Mouse (Mus musculus) inflammation-experienced regulatory T-cells (primary cell): Measurements from ENCODE around the gene Rbm39. TPM values are rescaled to one million over a fixed set of nuclear protein-coding genes. Genes with fewer than 3 reads are reported as not detected.

ENCODE experiments used
- polyA plus RNA-seq, 2 experiments: library from polyadenylated mRNA; unstranded; fragments of 100-300 nt; shearing (Covaris generic); gene quantifications; one replicate each; pipeline ENCODE4 v1.2.1; 2017

The Rbm39 gene
- polyA plus RNA-seq: 1,000 to 10,000 TPM in 1 of 2 experiments, 100 to 1,000 TPM in 1; 900 to 1,062 TPM

GRCm38 (mm10) chr2:156180094-156180821 lies at the start of gene Rbm39:
Rbm39 (minus strand) TSS chr2:156180238.

DNA sequence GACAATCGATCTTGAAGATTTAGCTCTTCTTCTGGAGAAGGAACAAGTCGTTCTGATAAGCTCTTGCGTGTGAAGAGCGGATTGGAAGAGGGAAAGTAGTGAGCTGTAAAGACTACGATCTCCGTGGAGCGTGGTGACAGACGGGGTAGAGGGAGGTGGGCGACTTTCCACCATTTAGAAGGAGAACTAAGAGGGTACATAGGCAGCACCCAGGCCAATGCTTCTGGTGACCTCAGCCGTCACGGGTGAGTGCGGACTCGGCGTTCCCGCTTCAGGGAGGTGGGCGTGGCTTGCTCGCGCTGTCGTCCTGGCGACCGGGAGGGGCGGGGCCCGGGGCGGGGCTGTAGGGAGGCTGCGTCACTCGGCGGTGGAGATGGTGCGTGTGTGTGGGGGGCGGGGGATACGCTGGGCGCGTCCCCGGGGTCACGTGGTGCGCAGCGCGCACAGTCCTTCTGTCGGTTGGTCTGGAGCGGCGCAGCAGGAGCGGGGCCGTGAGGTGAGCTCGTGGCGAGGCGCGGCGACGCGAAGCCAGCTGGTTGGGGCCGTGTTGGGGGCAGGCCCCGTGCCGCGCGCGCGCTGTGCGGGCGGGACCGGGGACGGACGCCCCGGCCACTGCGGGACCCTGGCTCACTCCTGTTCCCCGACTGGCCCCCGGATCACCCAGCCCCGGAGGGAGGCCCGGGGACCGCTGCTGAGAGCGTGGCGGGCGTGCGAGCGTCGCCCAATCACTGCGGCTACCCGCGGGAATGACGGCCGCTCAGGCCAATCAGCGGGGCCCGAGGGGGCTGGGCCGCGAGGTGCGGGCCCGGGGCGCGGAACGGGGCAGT lies 16.5 kb upstream of the Rbm39 start, which contains the start of gene Phf20:
TSS of gene Phf20 (plus strand) at position 165 of the 827 bp plus-strand sequence.

DNA sequence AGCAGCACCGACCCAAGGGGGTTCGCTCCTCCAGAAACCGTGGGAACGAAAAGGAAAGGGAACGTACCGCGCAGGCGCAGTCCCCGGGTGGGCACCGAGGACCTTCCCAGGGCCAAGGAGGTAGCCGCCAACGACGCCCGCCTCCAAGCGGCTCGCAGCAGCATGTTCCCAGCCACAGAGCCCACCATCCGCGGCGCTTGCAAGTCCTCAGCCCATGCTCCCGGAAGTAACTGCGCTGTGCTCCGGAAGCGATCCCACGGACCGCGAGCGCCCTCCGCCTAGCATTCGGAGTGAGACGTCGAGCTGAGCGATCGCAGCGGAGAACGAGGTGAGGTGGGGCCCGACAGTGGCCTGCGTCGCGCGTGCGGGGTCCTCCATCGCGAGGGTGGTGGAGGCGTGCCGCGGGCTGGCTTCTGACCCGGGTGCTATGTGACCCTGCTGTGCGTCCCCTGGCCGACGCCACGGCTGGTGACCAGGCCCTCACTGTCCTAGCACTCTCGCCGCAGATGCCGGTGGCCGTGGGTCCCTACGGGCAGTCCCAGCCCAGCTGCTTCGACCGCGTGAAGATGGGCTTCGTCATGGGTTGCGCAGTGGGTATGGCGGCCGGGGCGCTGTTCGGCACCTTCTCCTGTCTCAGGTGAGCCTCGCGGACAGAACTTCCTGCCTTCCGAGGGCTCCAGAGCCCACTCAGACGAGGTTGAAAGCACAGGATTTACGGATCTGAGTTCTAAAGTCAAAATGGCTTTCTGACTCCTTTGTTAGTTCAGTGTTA lies 35.9 kb downstream of the Rbm39 start, which contains the start of the genes Romo1 and Nfs1:
TSS of gene Romo1 (plus strand) at position 87 of the 772 bp plus-strand sequence.
TSS of gene Nfs1 (minus strand) at position 234 of the 772 bp plus-strand sequence.

DNA sequence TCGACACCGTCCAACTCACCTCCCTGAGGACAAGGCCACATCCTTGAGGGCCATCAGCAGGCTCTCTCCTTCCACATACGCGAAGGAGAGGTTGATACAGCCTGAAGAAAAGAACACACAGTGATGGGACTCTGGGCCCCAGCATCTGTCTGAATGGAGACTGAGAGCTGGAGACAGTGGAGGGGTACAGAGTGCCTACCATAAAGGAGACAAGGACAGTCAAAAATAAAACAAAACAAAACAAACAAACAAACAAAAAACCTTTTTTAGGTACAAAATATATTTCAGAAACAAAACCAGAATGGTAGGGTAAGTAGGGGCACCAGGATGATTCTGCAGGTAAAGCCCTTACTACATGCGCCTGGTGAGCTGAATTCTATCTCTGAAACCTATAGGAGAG lies 53.0 kb downstream of the Rbm39 start, which contains the start of gene Gm28036:
TSS of gene Gm28036 (minus strand) at position 101 of the 400 bp plus-strand sequence.

DNA sequence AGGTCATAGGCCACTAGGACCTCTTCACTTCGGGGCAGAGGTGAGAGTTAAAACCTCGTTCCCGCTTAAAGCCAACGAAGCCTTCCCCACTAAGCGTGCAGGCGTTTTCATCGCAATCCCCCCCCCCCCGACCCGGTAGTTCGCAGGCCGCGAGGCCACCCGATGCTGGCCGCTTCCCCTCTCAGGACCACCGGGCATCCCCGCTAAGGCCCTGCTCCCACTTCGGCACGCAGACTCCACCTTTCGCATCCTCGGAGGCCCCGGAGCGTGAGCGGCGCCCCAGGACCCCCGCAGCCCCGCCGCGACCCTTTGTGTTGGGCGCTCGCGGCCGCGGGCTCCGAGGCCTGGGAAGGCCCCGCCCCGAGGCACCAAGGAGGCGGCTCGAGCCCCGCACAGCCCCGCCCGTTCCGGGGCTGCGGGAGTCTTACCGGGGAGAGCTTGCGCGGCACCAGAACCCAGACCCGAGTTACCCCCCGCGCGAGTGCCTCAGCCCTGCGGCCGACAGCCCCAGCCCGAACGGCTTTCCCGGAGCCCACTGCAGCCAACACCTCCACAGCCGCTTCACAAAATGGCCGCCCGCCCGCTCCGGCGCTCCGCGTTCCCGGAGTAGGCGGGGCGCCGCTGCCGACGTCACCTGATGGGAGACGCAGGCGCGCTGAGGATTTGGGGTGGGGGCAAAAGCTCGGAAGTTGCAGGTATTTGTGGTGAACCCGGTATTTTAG lies 68.5 kb downstream of the Rbm39 start, which contains the start of the genes Cpne1 and Rbm12:
TSS of gene Cpne1 (minus strand) at position 608 of the 722 bp plus-strand sequence.
TSS of gene Rbm12 (minus strand) at position 621 of the 722 bp plus-strand sequence.

Other genes starting within 250 kb of the Rbm39 start
- gene Uqcc1, start 249.9 kb downstream of the Rbm39 start, polyA plus RNA-seq: 10 to 100 TPM; 38.5 to 64.3 TPM
- under 1 TPM in 1 of 2 experiments, not detected in 1; 0.94 TPM for gene Gm15557, start 239.5 kb downstream of the Rbm39 start, polyA plus RNA-seq
- under 1 TPM; 0.32 to 0.46 TPM for gene Gdf5, start 234.9 kb downstream of the Rbm39 start, polyA plus RNA-seq
- 10 to 100 TPM; 35.7 to 42.2 TPM for gene Cep250, start 223.8 kb downstream of the Rbm39 start, polyA plus RNA-seq
- 1 to 10 TPM in 1 of 2 experiments, under 1 TPM in 1; 0.62 to 1.6 TPM for gene 6430550D23Rik, start 172.3 kb downstream of the Rbm39 start, polyA plus RNA-seq
- gene Ergic3, start 172.2 kb downstream of the Rbm39 start, polyA plus RNA-seq: 100 to 1,000 TPM; 145 to 152 TPM
- 1 to 10 TPM in 1 of 2 experiments, not detected in 1; 1.2 TPM for gene Fer1l4, start 127.3 kb downstream of the Rbm39 start, polyA plus RNA-seq
- under 1 TPM in 1 of 2 experiments, not detected in 1; 0.70 TPM for gene Spag4, start 115.1 kb downstream of the Rbm39 start, polyA plus RNA-seq
- 10 to 100 TPM; 73.9 to 85.8 TPM for gene Cpne1, start 68.3 kb downstream of the Rbm39 start, polyA plus RNA-seq
- 10 to 100 TPM; 32.2 to 41.8 TPM for gene Rbm12, start 68.3 kb downstream of the Rbm39 start, polyA plus RNA-seq
- 10 to 100 TPM; 20.5 to 23.2 TPM for gene Gm28036, start 53.1 kb downstream of the Rbm39 start, polyA plus RNA-seq
- gene Romo1, start 36.2 kb downstream of the Rbm39 start, polyA plus RNA-seq: 100 to 1,000 TPM; 148 to 150 TPM
- 10 to 100 TPM; 38.1 to 57.6 TPM for gene Nfs1, start 36.1 kb downstream of the Rbm39 start, polyA plus RNA-seq
- 10 to 100 TPM; 55.6 to 60.7 TPM for gene Phf20, start 16.2 kb upstream of the Rbm39 start, polyA plus RNA-seq
- gene Cnbd2, start 132.1 kb upstream of the Rbm39 start, polyA plus RNA-seq: 1 to 10 TPM; 4.1 to 5.4 TPM
- gene Scand1, start 132.5 kb upstream of the Rbm39 start, polyA plus RNA-seq: 100 to 1,000 TPM; 123 to 135 TPM
- 1 to 10 TPM; 1.1 to 2.7 TPM for gene Epb41l1, start 240.7 kb upstream of the Rbm39 start, polyA plus RNA-seq